Comparison of ENCODE assay signal across 8 mouse cellular contexts in the genomic region with DNA sequence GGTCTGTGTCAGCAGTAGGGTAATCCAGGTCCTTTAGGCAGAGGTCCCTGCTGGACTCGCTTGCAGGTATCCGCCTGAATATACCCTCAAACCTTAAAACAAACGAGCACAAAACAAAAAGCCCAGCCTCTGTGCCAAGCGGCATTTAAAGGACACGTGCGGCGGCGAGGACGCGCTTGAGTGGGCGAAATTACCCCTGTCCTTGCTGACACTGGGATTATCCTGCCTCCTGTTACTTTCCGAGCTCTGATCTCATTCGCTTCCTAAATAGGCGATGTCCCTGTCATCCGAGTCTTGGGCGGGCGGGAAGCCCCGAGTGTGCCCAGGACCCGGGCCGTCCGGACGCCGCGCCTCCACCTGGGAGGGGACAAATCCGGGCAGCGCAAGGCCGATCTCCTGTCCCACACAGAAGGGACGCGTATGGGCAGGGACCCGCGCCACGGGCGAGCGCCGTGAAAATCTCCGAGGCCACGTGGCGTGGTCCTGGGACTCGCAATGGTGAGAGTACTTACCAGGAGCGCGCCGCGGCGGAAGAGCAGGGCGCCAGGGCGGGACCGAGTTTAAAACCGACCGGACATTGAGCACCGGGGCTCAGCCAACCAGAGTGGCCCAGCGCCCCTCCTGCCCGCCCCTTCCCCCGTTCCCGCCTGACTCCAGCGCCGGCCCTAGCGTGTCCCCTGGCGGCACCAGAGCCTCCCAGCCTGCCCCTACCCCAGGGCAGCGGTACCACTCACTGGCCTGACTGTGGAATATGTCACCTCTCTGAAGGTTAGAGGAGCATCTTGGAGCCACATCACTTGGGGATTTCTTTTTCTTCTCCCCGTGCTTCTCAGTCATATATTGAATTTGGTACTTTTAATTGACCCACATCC. TPM values are rescaled to one million over a fixed set of nuclear protein-coding genes. Genes with fewer than 3 reads are reported as not detected.
A peak's percentile ranks its signal among the peaks of the same experiment; 100 is the strongest.
DNase-seq lines count a peak whose midpoint lies in the region; ATAC-seq and TF ChIP-seq lines count a peak whose summit lies in the region.

No protein-coding gene starts in this region.

- ATAC-seq in forebrain, embryonic 16.5 days = peak; percentile 98
- ATAC-seq in neural tube, embryonic 15.5 days (ENCODE audit: low FRiP score) = peak; percentile 97

- peak overlapping the region; percentile 93 for H3K9ac ChIP-seq in ES-E14 (ENCODE audit: insufficient read depth, low read depth, low read length, poor library complexity, severe bottlenecking)
- peak overlapping the region; percentile 79 for H3K9ac ChIP-seq in forebrain, embryonic 16.5 days (replicated peaks; ENCODE audit: low read depth, low read length)
- peak overlapping the region; percentile 65 for H3K9ac ChIP-seq in neural tube, embryonic 15.5 days (replicated peaks)

- in situ Hi-C loops in ES-E14 (cut with MboI; ENCODE audit: low sequenced_read_pairs in 2 of 2, unreplicated experiment in 2 of 2) = loop anchor here (5.0 kb wide), 1 partner anchor 140 kb away; no protein-coding TSS in a partner anchor

- TF ChIP-seq CTCF in lung, adult 2 months (IDR thresholded peaks at IDR 0.05; ENCODE audit: insufficient read depth, low read length) = no peak
- TF ChIP-seq CTCF in thymus, adult 2 months (IDR thresholded peaks at IDR 0.05; ENCODE audit: borderline replicate concordance, control insufficient read depth, extremely low read depth, insufficient read depth, low read length, poor library complexity) = no peak

- H3K36me3 ChIP-seq in ES-E14 (ENCODE audit: control insufficient read depth, insufficient read depth, low read length, poor library complexity, severe bottlenecking) = peaks cover 12% of the 10 kb centered on the region; the same call in 1 of the 2 replicates
- no peaks in the 10 kb centered on the region for H3K36me3 ChIP-seq in forebrain, embryonic 16.5 days (ENCODE audit: control insufficient read depth, insufficient read depth)
- peaks cover 23% of the 10 kb centered on the region for H3K36me3 ChIP-seq in neural tube, embryonic 15.5 days
- H3K36me3 ChIP-seq in thymus, adult 2 months (ENCODE audit: control insufficient read depth, insufficient read depth, low read length) = peaks cover 12% of the 10 kb centered on the region; the same call in 1 of the 2 replicates

- H3K4me2 ChIP-seq in forebrain, embryonic 16.5 days (ENCODE audit: low read length) = peak overlapping the region; percentile 87
- H3K4me2 ChIP-seq in neural tube, embryonic 15.5 days = peak overlapping the region; percentile 87

- intact Hi-C loops in heart, postnatal 25 days (cut with DNase I) = loop anchor here (5.0 kb wide), 1 partner anchor 35 kb away; no protein-coding TSS in a partner anchor

- peak overlapping the region; percentile 73 for H3K27ac ChIP-seq in ES-E14 (ENCODE audit: insufficient read depth, low read depth, low read length, poor library complexity, severe bottlenecking)
- H3K27ac ChIP-seq in forebrain, embryonic 16.5 days (ENCODE audit: low read length) = no peak overlapping the region
- H3K27ac ChIP-seq in neural tube, embryonic 15.5 days (replicated peaks) = peak overlapping the region; percentile 75
- no peak overlapping the region for H3K27ac ChIP-seq in thymus, adult 2 months (ENCODE audit: control insufficient read depth, insufficient read depth, low read length)

- H3K27me3 ChIP-seq in forebrain, embryonic 16.5 days (replicated peaks; ENCODE audit: control insufficient read depth, insufficient read depth, low read length) = no peaks in the 10 kb centered on the region
- no peaks in the 10 kb centered on the region for H3K27me3 ChIP-seq in neural tube, embryonic 15.5 days (replicated peaks)
- no peaks in the 10 kb centered on the region for H3K27me3 ChIP-seq in thymus, adult 2 months (ENCODE audit: control insufficient read depth, insufficient read depth, low read length)

- no peak for TF ChIP-seq POLR2A in lung, adult 2 months (IDR thresholded peaks at IDR 0.05; ENCODE audit: borderline replicate concordance, extremely low read depth, low read depth, low read length)
- TF ChIP-seq POLR2A in thymus, adult 2 months (IDR thresholded peaks at IDR 0.05; ENCODE audit: control insufficient read depth, extremely low read depth, insufficient read depth, low read length, poor library complexity) = no peak

- H3K4me3 ChIP-seq in ES-E14 (ENCODE audit: insufficient read depth in 1 of 2, low read depth in 1 of 2, low read length in 2 of 2, poor library complexity in 1 of 2, severe bottlenecking in 1 of 2) = peak overlapping the region; percentile 78 to 96
- peak overlapping the region; percentile 76 for H3K4me3 ChIP-seq in forebrain, embryonic 16.5 days (replicated peaks; ENCODE audit: low read length)
- H3K4me3 ChIP-seq in lung, adult 2 months (replicated peaks; ENCODE audit: extremely low read depth, low read depth, low read length) = peak overlapping the region; percentile 86
- H3K4me3 ChIP-seq in neural tube, embryonic 15.5 days (replicated peaks) = peak overlapping the region; percentile 76
- peak overlapping the region; percentile 84 for H3K4me3 ChIP-seq in thymus, adult 2 months (ENCODE audit: control insufficient read depth, insufficient read depth, low read length)

- H3K9me3 ChIP-seq in ES-E14 (ENCODE audit: control insufficient read depth, insufficient read depth, low read depth, low read length) = no peaks in the 10 kb centered on the region
- peaks cover 8% of the 10 kb centered on the region; the same call in 1 of the 2 replicates for H3K9me3 ChIP-seq in forebrain, embryonic 16.5 days (ENCODE audit: control insufficient read depth, low read length)
- H3K9me3 ChIP-seq in neural tube, embryonic 15.5 days (replicated peaks) = peaks cover 5% of the 10 kb centered on the region; the same call in 1 of the 2 replicates

- no peak for DNase-seq in ES-E14 (ENCODE audit: low read depth, low spot score)
- peak; percentile 79 to 81 for DNase-seq in cerebellum, adult 18-20 months
- peak; percentile 71 for DNase-seq in heart, postnatal 25 days (ENCODE audit: low spot score)
- peak; percentile 27 to 57 for DNase-seq in layer of hippocampus, adult 18-20 months (ENCODE audit: low spot score in 2 of 2)
- DNase-seq in lung, adult 2 months = peak; percentile 69
- DNase-seq in thymus, adult 2 months = peak; percentile 83

- 2% methylated on average over 59 of the region's 60 CpGs for WGBS in forebrain, embryonic 16.5 days
- 3% methylated on average over 60 of the region's 60 CpGs for WGBS in lung, adult 2 months
- WGBS in neural tube, embryonic 15.5 days = 4% methylated on average over 56 of the region's 60 CpGs
- 8% methylated on average over 60 of the region's 60 CpGs for WGBS in thymus, adult 2 months

- H3K4me1 ChIP-seq in ES-E14 (ENCODE audit: control insufficient read depth in 2 of 2, insufficient read depth in 2 of 2, low read length in 2 of 2, poor library complexity in 1 of 2) = peaks cover 0 to 5% of the 10 kb centered on the region in 2 experiments; a peak in 2 of 4 replicates
- H3K4me1 ChIP-seq in forebrain, embryonic 16.5 days (replicated peaks; ENCODE audit: control insufficient read depth, insufficient read depth, low read length) = no peaks in the 10 kb centered on the region
- H3K4me1 ChIP-seq in lung, adult 2 months (ENCODE audit: control insufficient read depth, insufficient read depth, low read length) = no peaks in the 10 kb centered on the region
- H3K4me1 ChIP-seq in neural tube, embryonic 15.5 days = peaks cover 4% of the 10 kb centered on the region; the same call in 1 of the 2 replicates
- no peaks in the 10 kb centered on the region for H3K4me1 ChIP-seq in thymus, adult 2 months (replicated peaks; ENCODE audit: control insufficient read depth, insufficient read depth, low read length)

TF ChIP-seq in ES-E14, 5 proteins besides CTCF, POLR2A, EP300 and RAD21:
- TF ChIP-seq ZNF384 (IDR thresholded peaks at IDR 0.05; ENCODE audit: low read depth, low read length) (no peak), CHD2 (IDR thresholded peaks at IDR 0.05; ENCODE audit: low read depth, low read length) (no peak), HCFC1 (IDR thresholded peaks at IDR 0.05; ENCODE audit: borderline replicate concordance, insufficient read depth, low read length) (no peak), ZC3H11A (IDR thresholded peaks at IDR 0.05; ENCODE audit: borderline replicate concordance, low read depth, low read length) (no peak), MAFK (IDR thresholded peaks at IDR 0.05; ENCODE audit: insufficient read depth, low read depth, low read length) (no peak)

RNA-seq across cellular contexts. Expression of a gene that starts 27.9 kb away (rescaled TPM):
- total RNA-seq in ES-E14 (2012; rRNA removed) = 23.3 and 27.4 TPM in 2 replicates
- 101 and 102 TPM in 2 replicates for polyA plus RNA-seq in forebrain, embryonic 16.5 days (2015; fragmentation: Nextera tagmentation; extraction: Ambion mirVana)
- total RNA-seq in heart, postnatal 25 days (2021) = 10 to 100 TPM; 39.9 to 40.4 TPM
- total RNA-seq in layer of hippocampus, adult 18-20 months (2021) = 100 to 1,000 TPM; 142 to 148 TPM
- 5.3 and 7.8 TPM in 2 replicates for polyA plus RNA-seq in lung, adult 2 months (2012; rRNA removed)
- polyA plus RNA-seq in neural tube, embryonic 15.5 days (2015; fragmentation: Nextera tagmentation; extraction: Ambion mirVana) = 94.5 and 101 TPM in 2 replicates
- 12.3 and 13.8 TPM in 2 replicates for polyA plus RNA-seq in thymus, adult 2 months (2012; rRNA removed)

Comparison
In these comparisons a context has a peak if more than half of its experiments do, and no peak if none do; other contexts are left out.
1. H3K27ac ChIP-seq: peak in ES-E14 (single experiment) and neural tube, embryonic 15.5 days (single experiment); none in forebrain, embryonic 16.5 days (single experiment) and thymus, adult 2 months (single experiment).
2. Peak in every context shown above with its lines, with median percentiles within 50 percentile points of each other: H3K4me3 ChIP-seq and H3K9ac ChIP-seq.